ENCODE assay signal across 12 mouse cellular contexts in genomic region chr9:37166899-37167298, GRCm38 (mm10). TPM values are rescaled to one million over a fixed set of nuclear protein-coding genes. Genes with fewer than 3 reads are reported as not detected.
DNase-seq lines count a peak whose midpoint lies in the region; TF ChIP-seq lines count a peak whose summit lies in the region.
"Had no signal": no experiment of that assay in that cellular context is flagged by ENCODE, and none has a peak within 500 bp of the region (broad histone marks: within the 10 kb centered on the region; RNA-seq: fewer than 3 reads in every experiment).

No protein-coding gene starts in this region.

- H3K4me1 ChIP-seq in cortical plate, adult 2 months (ENCODE audit: control insufficient read depth, insufficient read depth, low read length) = no peaks in the 10 kb centered on the region
- H3K4me1 ChIP-seq: embryonic facial prominence, embryonic 15.5 days; limb, embryonic 15.5 days; midbrain, embryonic 12.5 days had no signal

- TF ChIP-seq CTCF in left cerebral cortex, adult 2 months (IDR thresholded peaks at IDR 0.05) = peak; percentile 45
- TF ChIP-seq CTCF in cortical plate, adult 2 months (IDR thresholded peaks at IDR 0.05; ENCODE audit: extremely low read depth, insufficient read depth, low read length) = 0 out of 2 replicates have a peak, but pooled peaks have one; percentile 14

- H3K27ac ChIP-seq in left cerebral cortex, adult 2 months = no peak overlapping the region
- H3K27ac ChIP-seq in cortical plate, adult 2 months (ENCODE audit: insufficient read depth, low read length) = no peak overlapping the region
- H3K27ac ChIP-seq: embryonic facial prominence, embryonic 15.5 days; limb, embryonic 15.5 days; midbrain, embryonic 12.5 days had no signal

- no peak for TF ChIP-seq POLR2A in cortical plate, adult 2 months (IDR thresholded peaks at IDR 0.05; ENCODE audit: extremely low read depth, insufficient read depth, low read length)

- no peak overlapping the region for H3K4me3 ChIP-seq in left cerebral cortex, adult 2 months
- H3K4me3 ChIP-seq in cortical plate, adult 2 months (ENCODE audit: insufficient read depth, low read length) = no peak overlapping the region
- H3K4me3 ChIP-seq: embryonic facial prominence, embryonic 15.5 days; limb, embryonic 15.5 days; midbrain, embryonic 12.5 days had no signal

- peak; percentile 65 for DNase-seq in embryo, embryonic 10 days (ENCODE audit: low spot score)
- DNase-seq in embryo, embryonic 9.5 days (ENCODE audit: extremely low spot score) = no peak
- DNase-seq in left cerebral cortex, adult 2 months (ENCODE audit: extremely low spot score in 1 of 2, low spot score in 2 of 2) = no peak
- no peak for DNase-seq in left cerebral cortex, postnatal 36 days (ENCODE audit: low spot score in 2 of 2)
- peak; percentile 41 for DNase-seq in 416B (ENCODE audit: low read depth)
- DNase-seq in layer of hippocampus, adult 11-12 months (ENCODE audit: low spot score) = no peak
- DNase-seq in ovary, postnatal 14 days (ENCODE audit: low spot score) = no peak
- DNase-seq: B cell, adult 2 months had no signal

- intact Hi-C loops in left cerebral cortex, adult 2 months (cut with DNase I) = no loop called here
- intact Hi-C loops in left cerebral cortex, postnatal 36 days (cut with DNase I) = no loop called here

RNA-seq across cellular contexts. Expression of gene Pknox2, which starts 19.7 kb away (rescaled TPM):
- total RNA-seq in left cerebral cortex, adult 2 months (2021) = 10 to 100 TPM; 79.1 to 84.5 TPM
- 10 to 100 TPM; 68.3 to 92.3 TPM for total RNA-seq in left cerebral cortex, postnatal 36 days (2021)
- 80.9 and 84.4 TPM in 2 replicates for polyA plus RNA-seq in cortical plate, adult 2 months (2012; rRNA removed)

RNA-seq across cellular contexts. Expression of gene Tmem218, which starts 41.1 kb away (rescaled TPM):
- total RNA-seq in left cerebral cortex, adult 2 months (2021) = 10 to 100 TPM; 10.3 to 11.6 TPM
- 10 to 100 TPM in 1 of 2 experiments, 1 to 10 TPM in 1; 9.9 to 11.6 TPM for total RNA-seq in left cerebral cortex, postnatal 36 days (2021)
- polyA plus RNA-seq in cortical plate, adult 2 months (2012; rRNA removed) = 9.7 and 11.1 TPM in 2 replicates

Comparison
In these comparisons a context has a peak if more than half of its experiments do, and no peak if none do; other contexts are left out.
1. DNase-seq: peak in embryo, embryonic 10 days (single experiment) and 416B (single experiment); none in embryo, embryonic 9.5 days (single experiment), left cerebral cortex, adult 2 months (0 of 2), left cerebral cortex, postnatal 36 days (0 of 2), layer of hippocampus, adult 11-12 months (single experiment) and ovary, postnatal 14 days (single experiment).